Mouse (Mus musculus) embryonic facial prominence, embryonic 12.5 days (tissue): Measurements from ENCODE around the gene Slc37a1. TPM values are rescaled to one million over a fixed set of nuclear protein-coding genes. Genes with fewer than 3 reads are reported as not detected.

Experiments used
- ATAC-seq: fragments of 200-750 bp; cut with Nextera tagmentation; 2 replicates; pipeline ENCODE4 v1.8.0; 2017; ENCODE audit not compliant: insufficient number of reproducible peaks, insufficient read depth, low FRiP score, low TSS enrichment
- H3K27ac ChIP-seq: fragments of 300-500 bp; sonication (generic); 2 replicates; pipeline ENCODE4 v1.5.1; 2016; ENCODE audit warnings: mild to moderate bottlenecking
- H3K27me3 ChIP-seq: fragments of 300-500 bp; sonication (generic); 2 replicates; pipeline ENCODE4 v1.6.1; 2016; ENCODE audit warnings: mild to moderate bottlenecking, moderate library complexity
- H3K36me3 ChIP-seq: fragments of 300-500 bp; sonication (generic); 2 replicates; pipeline ENCODE4 v1.6.1; 2016; ENCODE audit warnings: mild to moderate bottlenecking
- H3K4me1 ChIP-seq: fragments of 300-500 bp; sonication (generic); 2 replicates; pipeline ENCODE4 v1.6.1; 2016
- H3K4me2 ChIP-seq: fragments of 300-500 bp; sonication (generic); replicated peaks from 2 replicates; pipeline ENCODE4 v1.6.1; 2016; ENCODE audit warnings: mild to moderate bottlenecking, moderate library complexity
- H3K4me3 ChIP-seq: fragments of 300-500 bp; sonication (generic); 2 replicates; pipeline ENCODE4 v1.5.1; 2016; ENCODE audit warnings: mild to moderate bottlenecking
- H3K9ac ChIP-seq: fragments of 300-500 bp; sonication (generic); 2 replicates; pipeline ENCODE4 v1.6.1; 2016; ENCODE audit warnings: mild to moderate bottlenecking, moderate library complexity
- H3K9me3 ChIP-seq: fragments of 300-500 bp; sonication (generic); 2 replicates; pipeline ENCODE4 v1.6.1; 2016; ENCODE audit warnings: mild to moderate bottlenecking, moderate library complexity
- WGBS: fragments of 180-500 bp; shearing (Covaris S2); methylation state at CpG from one replicate; pipeline ENCODE4 v1.1.7; 2016; 5-methylcytosine and 5-hydroxymethylcytosine counted together
- polyA plus RNA-seq: library from polyadenylated mRNA; unstranded; fragments of >200 nt; fragmentation: Nextera tagmentation; extraction: Ambion mirVana; gene quantifications from 2 replicates; pipeline ENCODE4 v1.2.1, GENCODE M21; 2016

Gene Slc37a1
- polyA plus RNA-seq, 1 experiment from 2014 or later = 3.3 TPM

DNA sequence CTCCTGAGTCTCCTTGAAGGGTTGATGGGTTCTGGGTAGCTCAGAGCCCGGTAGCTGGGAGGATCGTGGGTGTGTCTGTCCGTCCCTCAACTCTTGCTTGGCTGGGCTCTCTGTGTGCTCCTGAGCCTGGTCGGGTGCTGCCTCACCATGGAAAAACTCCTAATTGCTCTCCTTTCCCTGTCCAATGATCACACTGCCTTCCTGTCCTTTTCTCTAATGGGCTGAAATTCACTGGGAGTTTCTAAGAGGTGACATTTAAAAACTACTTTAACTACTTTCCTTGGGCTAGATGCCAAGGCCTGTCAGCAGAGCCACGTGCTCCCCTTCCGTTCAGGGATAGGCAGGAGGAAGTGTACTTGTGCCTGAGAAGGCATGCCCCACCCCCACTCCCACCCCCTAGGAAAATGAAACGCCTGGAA is 10.9 kb downstream of the Slc37a1 start:
- peak overlapping the region; percentile 45; the same call in 1 of the 2 replicates for H3K4me3 ChIP-seq
- H3K4me1 ChIP-seq = peaks cover 20% of the 10 kb centered on the region
- H3K27ac ChIP-seq = no peak overlapping the region
- H3K4me2 ChIP-seq = peak overlapping the region; percentile 91
- H3K27me3 ChIP-seq = peaks cover 34% of the 10 kb centered on the region
- WGBS = 21% methylated on average over 7 of the region's 7 CpGs
- H3K9ac ChIP-seq = no peak overlapping the region
- no peaks in the 10 kb centered on the region for H3K36me3 ChIP-seq
- no peaks in the 10 kb centered on the region for H3K9me3 ChIP-seq
- ATAC-seq = no peak

DNA sequence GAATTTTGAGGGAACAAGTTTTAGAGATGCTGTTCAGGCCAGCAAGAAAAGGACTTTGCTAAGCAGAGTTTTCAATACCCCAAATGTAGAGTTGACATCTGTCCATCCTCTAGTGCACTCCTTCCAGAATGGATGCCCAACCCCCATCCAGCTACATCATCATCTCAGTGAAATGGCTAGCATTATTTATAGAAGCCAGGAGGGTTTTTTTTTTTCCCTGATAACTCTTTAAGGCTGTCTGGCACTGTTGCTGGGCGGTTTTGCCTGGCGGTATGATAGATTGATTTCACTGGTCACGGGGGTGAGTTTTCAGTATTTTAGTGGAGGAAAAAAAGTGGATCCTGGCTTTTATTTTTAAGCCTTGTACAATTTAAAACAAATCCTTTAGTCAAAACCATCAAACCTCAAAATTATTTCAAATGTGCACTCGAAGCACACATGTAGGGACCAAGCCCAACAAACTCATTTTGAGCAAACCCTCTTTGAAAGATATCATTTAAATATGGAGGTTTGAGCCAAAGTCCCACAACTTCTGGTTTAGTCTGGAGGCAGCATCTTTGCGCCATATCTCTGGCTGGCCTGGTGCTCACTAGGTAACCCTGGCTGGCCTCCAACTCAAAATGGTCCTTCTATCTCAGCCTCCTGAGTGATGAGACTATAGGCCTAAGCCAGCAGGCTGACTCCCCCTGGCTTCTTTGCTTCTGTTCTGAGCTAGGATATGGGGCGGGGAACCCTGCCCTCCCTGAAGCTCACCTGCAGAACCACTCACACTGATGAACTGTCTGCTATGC is 12.0 kb downstream of the Slc37a1 start:
- no peaks in the 10 kb centered on the region for H3K36me3 ChIP-seq
- peaks cover 34% of the 10 kb centered on the region for H3K27me3 ChIP-seq
- no peak for ATAC-seq
- peaks cover 20% of the 10 kb centered on the region for H3K4me1 ChIP-seq
- H3K4me3 ChIP-seq = no peak overlapping the region
- H3K4me2 ChIP-seq = no peak overlapping the region
- 82% methylated on average over 6 of the region's 6 CpGs for WGBS
- H3K27ac ChIP-seq = no peak overlapping the region
- no peaks in the 10 kb centered on the region for H3K9me3 ChIP-seq
- H3K9ac ChIP-seq = no peak overlapping the region

DNA sequence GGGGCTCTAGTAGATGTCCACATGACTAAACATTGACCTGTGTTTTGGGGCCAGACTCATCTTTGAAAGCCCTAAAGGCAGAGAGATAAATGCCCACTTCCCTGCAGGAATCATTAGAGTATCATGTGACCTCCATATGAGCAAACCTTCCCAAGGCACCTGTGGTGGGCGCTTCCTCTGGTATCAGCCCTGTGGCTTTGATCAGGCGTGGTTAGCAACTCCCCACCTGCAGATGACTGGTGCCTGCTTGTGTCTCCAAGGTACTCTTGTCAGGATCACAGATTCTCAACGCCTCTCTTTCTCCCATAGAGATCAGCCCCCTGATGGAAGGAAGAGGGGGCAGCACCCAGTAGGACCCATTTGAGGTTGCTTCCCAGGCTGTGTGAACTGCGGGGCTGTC is 13.4 kb downstream of the Slc37a1 start:
- Histone ChIP-seq H3K36me3 (no peaks in the 10 kb centered on the region), H3K27ac (no peak overlapping the region), H3K4me1 (peaks cover 20% of the 10 kb centered on the region), H3K27me3 (peaks cover 29% of the 10 kb centered on the region), H3K4me3 (no peak overlapping the region), H3K9ac (no peak overlapping the region), H3K4me2 (no peak overlapping the region), H3K9me3 (no peaks in the 10 kb centered on the region)
- ATAC-seq = no peak
- WGBS = 82% methylated on average over 4 of the region's 4 CpGs

GRCm38 (mm10) chr17:31300736-31301135 is 14.1 kb downstream of the Slc37a1 start:
- ATAC-seq = no peak
- WGBS = 64% methylated on average over 3 of the region's 3 CpGs
- H3K4me3 ChIP-seq = no peak overlapping the region
- no peak overlapping the region for H3K4me2 ChIP-seq
- H3K9me3 ChIP-seq = no peaks in the 10 kb centered on the region
- no peaks in the 10 kb centered on the region for H3K36me3 ChIP-seq
- H3K4me1 ChIP-seq = peaks cover 22% of the 10 kb centered on the region
- H3K9ac ChIP-seq = no peak overlapping the region
- H3K27ac ChIP-seq = no peak overlapping the region
- H3K27me3 ChIP-seq = peaks cover 22% of the 10 kb centered on the region

- Histone ChIP-seq H3K4me3 (no peak overlapping the region), H3K36me3 (no peaks in the 10 kb centered on the region), H3K4me1 (peaks cover 9% of the 10 kb centered on the region; the same call in 1 of the 2 replicates), H3K27ac (no peak overlapping the region), H3K4me2 (no peak overlapping the region), H3K9ac (no peak overlapping the region), H3K9me3 (no peaks in the 10 kb centered on the region), H3K27me3 (no peaks in the 10 kb centered on the region)
- ATAC-seq = no peak
- WGBS = 71% methylated on average over 4 of the region's 4 CpGs
Measured at GRCm38 (mm10) chr17:31303401-31303800, 16.8 kb downstream of the Slc37a1 start.

DNA sequence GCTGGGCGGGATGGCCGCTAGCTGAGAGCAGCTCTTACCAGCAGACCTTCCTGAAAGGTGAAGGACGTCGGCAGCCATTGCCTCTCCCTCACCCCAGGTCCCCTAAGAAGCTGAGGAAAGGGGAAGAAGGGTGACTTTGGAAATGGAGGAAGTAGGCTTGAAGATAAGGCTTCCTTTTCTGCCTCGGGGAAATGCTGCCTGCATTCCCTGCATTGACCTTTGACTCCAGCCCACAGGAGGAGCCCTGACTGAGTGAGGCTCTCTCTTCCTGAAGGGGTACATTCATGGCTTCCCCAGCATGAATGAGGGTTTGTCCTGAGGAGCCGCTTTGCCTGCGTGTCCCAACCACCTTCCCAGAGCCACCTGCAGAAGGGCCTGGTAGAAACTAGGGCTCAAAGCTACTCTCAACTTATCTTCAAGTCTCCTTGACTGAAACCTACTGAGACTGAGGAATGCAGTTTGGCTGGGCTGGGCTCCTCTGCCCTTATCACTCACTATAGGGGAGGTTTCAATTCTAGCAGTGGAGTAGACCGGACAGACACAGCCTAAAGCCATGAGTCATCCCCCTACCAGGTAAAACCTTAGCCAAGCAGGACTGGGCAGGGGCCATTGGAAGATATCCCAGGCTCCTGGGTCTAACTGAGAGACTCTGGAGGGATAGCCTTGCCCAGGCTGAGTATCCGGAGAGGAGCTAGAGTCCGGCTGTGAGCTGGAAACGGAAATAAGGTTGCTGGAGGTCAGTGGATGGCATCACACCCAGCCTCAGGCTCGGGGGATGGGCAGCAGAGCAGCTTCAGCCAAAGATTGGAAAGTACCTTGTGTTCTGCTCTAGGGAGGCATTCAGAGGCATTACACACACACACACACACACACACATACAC is 18.5 kb downstream of the Slc37a1 start:
- H3K4me1 ChIP-seq = peaks cover 18% of the 10 kb centered on the region; the same call in 1 of the 2 replicates
- no peaks in the 10 kb centered on the region for H3K9me3 ChIP-seq
- WGBS = 24% methylated on average over 12 of the region's 12 CpGs
- ATAC-seq = no peak
- H3K27ac ChIP-seq = no peak overlapping the region
- H3K36me3 ChIP-seq = no peaks in the 10 kb centered on the region
- no peaks in the 10 kb centered on the region for H3K27me3 ChIP-seq
- no peak overlapping the region for H3K4me2 ChIP-seq
- H3K9ac ChIP-seq = no peak overlapping the region
- H3K4me3 ChIP-seq = no peak overlapping the region

DNA sequence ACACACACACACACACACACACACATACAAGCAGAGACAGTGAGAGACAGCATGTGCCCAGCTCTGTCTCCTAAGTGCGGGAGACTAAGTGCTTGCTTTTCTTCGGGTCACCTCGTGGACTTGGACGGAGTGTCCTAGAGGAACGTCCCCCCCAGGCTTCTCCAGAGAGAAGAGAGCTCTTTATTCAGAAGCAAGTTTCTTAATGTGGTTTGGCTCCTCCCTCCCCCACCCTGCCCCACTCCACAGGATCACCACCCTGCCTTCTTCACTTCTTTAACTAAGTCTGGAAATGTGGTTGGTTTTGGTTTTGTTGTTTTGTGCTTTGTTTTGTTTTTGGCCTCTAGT is 19.2 kb downstream of the Slc37a1 start:
- Histone ChIP-seq H3K9me3 (no peaks in the 10 kb centered on the region), H3K27ac (no peak overlapping the region), H3K4me3 (no peak overlapping the region), H3K9ac (no peak overlapping the region), H3K27me3 (no peaks in the 10 kb centered on the region), H3K4me2 (no peak overlapping the region), H3K4me1 (peaks cover 18% of the 10 kb centered on the region; the same call in 1 of the 2 replicates), H3K36me3 (no peaks in the 10 kb centered on the region)
- no peak for ATAC-seq
- WGBS = 9% methylated on average over 5 of the region's 5 CpGs

DNA sequence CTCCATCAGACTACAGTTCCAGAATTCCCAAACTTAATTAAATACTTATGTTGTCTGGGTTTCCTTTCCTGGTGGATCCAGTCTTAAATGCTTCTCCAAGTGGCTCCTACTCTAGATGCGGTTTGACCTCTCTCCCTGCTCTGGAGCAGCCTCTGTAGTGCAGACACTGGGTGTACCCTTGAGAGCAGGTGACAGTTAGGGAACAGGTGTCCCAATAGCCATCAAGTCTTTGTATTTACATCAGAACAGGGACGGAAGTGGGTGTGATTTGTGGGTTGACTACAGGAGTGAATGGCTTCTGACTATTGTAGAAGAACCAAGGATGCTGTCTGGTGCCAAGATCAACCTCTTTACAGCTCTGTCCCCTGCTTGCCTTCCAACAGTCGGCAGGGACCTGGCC is 21.2 kb downstream of the Slc37a1 start:
- Histone ChIP-seq H3K4me2 (no peak overlapping the region), H3K9me3 (no peaks in the 10 kb centered on the region), H3K27me3 (no peaks in the 10 kb centered on the region), H3K4me3 (no peak overlapping the region), H3K9ac (no peak overlapping the region), H3K27ac (no peak overlapping the region), H3K4me1 (peaks cover 18% of the 10 kb centered on the region; the same call in 1 of the 2 replicates), H3K36me3 (no peaks in the 10 kb centered on the region)
- 66% methylated on average over 3 of the region's 3 CpGs for WGBS
- ATAC-seq = no peak

GRCm38 (mm10) chr17:31308291-31308816 is 21.8 kb downstream of the Slc37a1 start:
- Histone ChIP-seq H3K4me3 (no peak overlapping the region), H3K4me1 (peaks cover 18% of the 10 kb centered on the region; the same call in 1 of the 2 replicates), H3K4me2 (no peak overlapping the region), H3K27ac (no peak overlapping the region), H3K36me3 (no peaks in the 10 kb centered on the region), H3K9ac (no peak overlapping the region), H3K27me3 (no peaks in the 10 kb centered on the region), H3K9me3 (no peaks in the 10 kb centered on the region)
- 91% methylated on average over 7 of the region's 7 CpGs for WGBS
- no peak for ATAC-seq

- no peak overlapping the region for H3K4me2 ChIP-seq
- no peaks in the 10 kb centered on the region for H3K27me3 ChIP-seq
- 25% methylated on average over 6 of the region's 6 CpGs for WGBS
- no peaks in the 10 kb centered on the region for H3K36me3 ChIP-seq
- ATAC-seq = no peak
- H3K9ac ChIP-seq = no peak overlapping the region
- peaks cover 18% of the 10 kb centered on the region; the same call in 1 of the 2 replicates for H3K4me1 ChIP-seq
- no peaks in the 10 kb centered on the region for H3K9me3 ChIP-seq
- no peak overlapping the region for H3K27ac ChIP-seq
- no peak overlapping the region for H3K4me3 ChIP-seq
Measured at GRCm38 (mm10) chr17:31309281-31309793, 22.7 kb downstream of the Slc37a1 start.

DNA sequence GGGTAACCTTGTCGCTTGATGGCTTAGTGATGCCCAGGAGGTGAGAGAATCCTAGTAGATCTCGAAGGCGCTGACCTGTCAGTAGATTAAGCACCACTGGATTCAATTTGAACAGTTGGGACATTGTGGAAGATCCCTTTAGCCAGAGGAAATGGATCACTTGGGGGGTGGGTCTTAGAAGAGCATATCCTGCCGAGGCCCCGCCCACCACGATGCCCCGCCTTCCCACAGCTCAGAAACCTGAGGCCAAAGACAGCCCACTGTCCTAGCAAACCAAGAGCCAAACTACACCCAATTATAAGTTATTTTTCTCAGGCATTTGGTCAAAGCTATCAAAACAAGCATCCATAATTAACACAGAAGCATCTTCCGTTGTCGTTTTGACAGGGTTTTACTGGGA is 24.5 kb downstream of the Slc37a1 start:
- 79% methylated on average over 9 of the region's 9 CpGs for WGBS
- Histone ChIP-seq H3K9ac (no peak overlapping the region), H3K9me3 (no peaks in the 10 kb centered on the region), H3K4me3 (no peak overlapping the region), H3K27ac (no peak overlapping the region), H3K27me3 (no peaks in the 10 kb centered on the region), H3K4me2 (no peak overlapping the region), H3K36me3 (no peaks in the 10 kb centered on the region), H3K4me1 (peaks cover 14% of the 10 kb centered on the region; the same call in 1 of the 2 replicates)
- ATAC-seq = no peak
